Mouse (Mus musculus) intestine, postnatal 0 days (tissue): ENCODE measurements around the gene Cyp20a1. TPM values are rescaled to one million over a fixed set of nuclear protein-coding genes. Genes with fewer than 3 reads are reported as not detected.

Experiments used
- ATAC-seq: fragments of 200-750 bp; cut with Nextera tagmentation; 2 replicates; pipeline ENCODE4 v1.8.0; 2017; ENCODE audit warnings: mild to moderate bottlenecking, moderate TSS enrichment, moderate library complexity
- H3K27ac ChIP-seq: fragments of 300-500 bp; sonication (generic); 2 replicates; pipeline ENCODE4 v1.5.1; 2014; ENCODE audit warnings: mild to moderate bottlenecking, low read depth, low read length, moderate library complexity
- H3K27me3 ChIP-seq: fragments of 300-500 bp; sonication (generic); replicated peaks from 2 replicates; pipeline ENCODE4 v1.6.1; 2014; ENCODE audit warnings: low read length, mixed read lengths; ENCODE audit not compliant: control insufficient read depth, insufficient read depth
- H3K36me3 ChIP-seq: fragments of 300-500 bp; sonication (generic); 2 replicates; pipeline ENCODE4 v1.6.1; 2014; ENCODE audit warnings: mild to moderate bottlenecking, moderate library complexity; ENCODE audit not compliant: control insufficient read depth, insufficient read depth
- H3K4me1 ChIP-seq: fragments of 300-500 bp; sonication (generic); replicated peaks from 2 replicates; pipeline ENCODE4 v1.6.1; 2014; ENCODE audit warnings: antibody characterized with exemption, low read length, mixed read lengths; ENCODE audit not compliant: control insufficient read depth, insufficient read depth
- H3K4me2 ChIP-seq: fragments of 300-500 bp; sonication (generic); replicated peaks from 2 replicates; pipeline ENCODE4 v1.6.1; 2014; ENCODE audit warnings: low read depth, mild to moderate bottlenecking, moderate library complexity
- H3K4me3 ChIP-seq: fragments of 300-500 bp; sonication (generic); 2 replicates; pipeline ENCODE4 v1.5.1; 2014; ENCODE audit warnings: low read depth, low read length
- H3K9ac ChIP-seq: fragments of 300-500 bp; sonication (generic); 2 replicates; pipeline ENCODE4 v1.6.1; 2014; ENCODE audit warnings: mild to moderate bottlenecking, low read depth, low read length
- H3K9me3 ChIP-seq: fragments of 300-500 bp; sonication (generic); 2 replicates; pipeline ENCODE4 v1.6.1; 2016; ENCODE audit warnings: mixed run types; ENCODE audit not compliant: control insufficient read depth
- CTCF ChIP-seq: sonication (generic); IDR thresholded peaks from 2 replicates; pipeline ENCODE4 v1.5.1; 2016; ENCODE audit warnings: low read depth, mild to moderate bottlenecking, control low read depth, antibody characterized with exemption, moderate library complexity
- WGBS: fragments of 180-500 bp; shearing (Covaris S2); extraction: QIAGEN DNeasy Blood & Tissue Kit; methylation state at CpG from one replicate; pipeline ENCODE4 v1.1.7; 2014; 5-methylcytosine and 5-hydroxymethylcytosine counted together
- polyA plus RNA-seq: library from polyadenylated mRNA; unstranded; fragments of >200 nt; fragmentation: Nextera tagmentation; extraction: Ambion mirVana; gene quantifications from 2 replicates; pipeline ENCODE4 v1.2.1, GENCODE M21; 2015

Gene Cyp20a1
- polyA plus RNA-seq, 1 experiment from 2014 or later: 6.9 TPM

GRCm38 (mm10) chr1:60432497-60432896 lies 89.4 kb downstream of the Cyp20a1 start:
- Histone ChIP-seq H3K36me3 (no peaks in the 10 kb centered on the region), H3K4me3 (no peak overlapping the region), H3K27me3 (no peaks in the 10 kb centered on the region), H3K27ac (no peak overlapping the region), H3K9me3 (no peaks in the 10 kb centered on the region), H3K4me2 (no peak overlapping the region), H3K4me1 (no peaks in the 10 kb centered on the region), H3K9ac (no peak overlapping the region)
- no peak for ATAC-seq
- WGBS: 30% methylated on average over 1 of the region's 1 CpGs
- no peak for TF ChIP-seq CTCF

Other genes with a start within 250 kb of the Cyp20a1 start
- 1.6 and 1.9 TPM in 2 replicates for gene Carf, start 245.1 kb upstream of the Cyp20a1 start, polyA plus RNA-seq
- 17.3 and 19.6 TPM in 2 replicates for gene Wdr12, start 244.7 kb upstream of the Cyp20a1 start, polyA plus RNA-seq
- gene Nbeal1, start 162.7 kb upstream of the Cyp20a1 start, polyA plus RNA-seq: 5.0 and 5.4 TPM in 2 replicates
- gene Abi2, start 66.3 kb downstream of the Cyp20a1 start, polyA plus RNA-seq: 8.7 TPM in 2 replicates
- gene Raph1, start 223.8 kb downstream of the Cyp20a1 start, polyA plus RNA-seq: 17.0 and 17.9 TPM in 2 replicates